Mouse (Mus musculus): Measurements from ENCODE around the gene Frmd5. TPM values are rescaled to one million over a fixed set of nuclear protein-coding genes. Genes with fewer than 3 reads are reported as not detected.
"Not testable (repeated sequence)": the region's sequence is repeated elsewhere in the genome, so short reads cannot be mapped to it uniquely, and the experiment has no call there.

Gene Frmd5
- total RNA-seq, 2 experiments from 2014 or later, result 0.83 to 0.91 TPM

GRCm38 (mm10) chr2:121507173-121507950, 299.5 kb downstream of the Frmd5 start:
- no peak for DNase-seq (ENCODE audit: low spot score in 2 of 2)

- peak; percentile 57 to 76 for DNase-seq (ENCODE audit: low spot score in 2 of 2)
These were observed 300.7 kb downstream of the Frmd5 start, which contains the start of the genes Mfap1a and Wdr76 for GRCm38 (mm10) chr2:121505942-121506882. Mfap1a (minus strand) TSS chr2:121506665. Wdr76 (plus strand) TSS chr2:121506723.

DNA sequence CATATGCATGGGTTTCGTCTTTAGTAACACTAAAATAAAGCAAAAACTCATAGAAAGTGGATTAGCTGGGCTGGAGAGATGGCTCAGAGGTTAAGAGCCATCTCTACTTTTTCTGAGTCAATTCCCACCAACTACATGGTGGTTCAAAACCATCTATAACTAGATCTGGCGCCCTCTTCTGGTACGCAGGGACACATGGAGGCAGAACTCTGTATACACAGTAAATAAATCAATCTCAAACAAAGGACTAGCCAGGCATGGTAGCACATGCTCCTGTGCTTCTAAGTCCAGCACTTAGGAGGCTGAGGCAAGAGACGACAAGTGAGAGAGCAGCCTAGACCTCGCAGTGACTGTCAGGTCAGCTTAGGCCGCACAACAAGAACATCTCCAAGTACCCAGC, 305.3 kb downstream of the Frmd5 start:
- DNase-seq (ENCODE audit: low spot score in 2 of 2), result not testable (repeated sequence)

Other genes with a start within 250 kb of the Frmd5 start
- 10 to 100 TPM; 50.6 to 55.6 TPM for gene Casc4, start 59.9 kb upstream of the Frmd5 start, total RNA-seq (2021)
- 10 to 100 TPM; 32.8 to 39.0 TPM for gene Ctdspl2, start 148.9 kb upstream of the Frmd5 start, total RNA-seq (2021)
- under 1 TPM; 0.21 to 0.27 TPM for gene Mageb3, start 149.0 kb upstream of the Frmd5 start, total RNA-seq (2021)
- 10 to 100 TPM; 16.4 to 18.9 TPM for gene Eif3j1, start 221.5 kb upstream of the Frmd5 start, total RNA-seq (2021)